Mouse (Mus musculus) G1E (cell line): Measurements from ENCODE around the gene Map3k3.

ENCODE experiments used
- CTCF ChIP-seq: IDR thresholded peaks from 2 replicates; pipeline ENCODE4 v1.5.1; 2012; ENCODE audit warnings: low read depth, low read length, inconsistent platforms, mixed read lengths
- GATA1 ChIP-seq: IDR thresholded peaks from 2 replicates; pipeline ENCODE4 v1.6.1; 2012; ENCODE audit warnings: borderline replicate concordance, low read length, inconsistent platforms, mixed read lengths
- GATA2 ChIP-seq: IDR thresholded peaks from 2 replicates; pipeline ENCODE4 v1.6.1; 2012; ENCODE audit warnings: low read depth, low read length, inconsistent platforms, borderline replicate concordance
- POLR2AphosphoS5 ChIP-seq: IDR thresholded peaks from 2 replicates; pipeline ENCODE4 v1.6.1; 2012; ENCODE audit warnings: low read depth, low read length, inconsistent platforms; ENCODE audit not compliant: insufficient replicate concordance
- TAL1 ChIP-seq: conservative IDR thresholded peaks from 2 replicates; pipeline ENCODE4 v1.6.1; 2012; ENCODE audit warnings: low read depth, low read length, inconsistent platforms, mixed read lengths

DNA sequence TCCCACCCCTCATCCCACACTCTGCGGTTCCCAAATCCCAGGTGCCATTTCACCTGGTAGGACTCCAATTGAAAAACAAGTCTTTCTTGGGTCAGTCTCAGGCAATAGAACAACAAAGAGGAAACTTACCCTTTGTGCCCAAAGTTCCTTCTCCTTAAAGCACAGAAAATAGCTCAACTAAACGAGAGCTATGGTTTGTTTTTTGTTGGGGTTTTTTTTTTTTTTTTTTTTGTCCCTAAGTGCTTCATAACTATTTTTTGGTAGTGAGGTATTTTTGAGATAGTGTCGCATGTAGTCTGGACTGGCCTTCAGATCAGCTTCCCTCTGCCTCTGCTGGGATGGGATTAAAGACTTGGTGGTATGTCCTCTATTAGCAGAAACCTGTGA lies 109.7 kb downstream of the Map3k3 start:
- no peak for TF ChIP-seq CTCF
- no peak for TF ChIP-seq POLR2AphosphoS5
- no peak for TF ChIP-seq GATA2
- no peak for TF ChIP-seq GATA1
- no peak for TF ChIP-seq TAL1
